Mouse (Mus musculus) heart, adult 2 months (tissue): ENCODE results near the gene Rab14. TPM values are rescaled to one million over a fixed set of nuclear protein-coding genes. Genes with fewer than 3 reads are reported as not detected.
A peak's percentile ranks its signal among the peaks of the same experiment; 100 is the strongest.

Experiments
- DNase-seq, 2 experiments: peaks; one replicate each; pipeline ENCODE4 v3.0.0; 2021
- H3K27ac ChIP-seq: fragments of 200-600 bp; 2 replicates; pipeline ENCODE4 v1.8.1; 2022
- H3K27me3 ChIP-seq: fragments of 200-500 bp; 2 replicates; pipeline ENCODE4 v1.6.1; 2012; ENCODE audit warnings: mild to moderate bottlenecking, low read length, inconsistent platforms, mixed read lengths; ENCODE audit not compliant: control insufficient read depth, insufficient read depth
- H3K36me3 ChIP-seq: fragments of 200-500 bp; 2 replicates; pipeline ENCODE4 v1.6.1; 2012; ENCODE audit warnings: low read length, inconsistent platforms; ENCODE audit not compliant: control insufficient read depth, insufficient read depth
- H3K4me1 ChIP-seq: fragments of 200-500 bp; 2 replicates; pipeline ENCODE4 v1.6.1; 2011; ENCODE audit warnings: low read length; ENCODE audit not compliant: control insufficient read depth, insufficient read depth
- H3K4me3 ChIP-seq: fragments of 200-600 bp; 2 replicates; pipeline ENCODE4 v1.8.1; 2022
- H3K79me2 ChIP-seq: fragments of 200-500 bp; replicated peaks from 2 replicates; pipeline ENCODE4 v1.6.1; 2012; ENCODE audit warnings: mild to moderate bottlenecking, inconsistent platforms, low read length, moderate library complexity, mixed read lengths; ENCODE audit not compliant: control insufficient read depth, insufficient read depth
- H3K9ac ChIP-seq: fragments of 200-500 bp; 2 replicates; pipeline ENCODE4 v1.6.1; 2012; ENCODE audit warnings: low read depth, mild to moderate bottlenecking, control low read depth, inconsistent platforms, low read length, mixed read lengths
- CTCF ChIP-seq: fragments of 200-600 bp; IDR thresholded peaks from 2 replicates; pipeline ENCODE4 v1.8.1; 2022; ENCODE audit warnings: antibody characterized with exemption, mild to moderate bottlenecking, moderate library complexity
- EP300 ChIP-seq: fragments of 200-500 bp; IDR thresholded peaks from 2 replicates; pipeline ENCODE4 v1.6.1; 2011; ENCODE audit warnings: low read depth, low read length, control low read depth; ENCODE audit not compliant: insufficient read depth
- POLR2A ChIP-seq: fragments of 200-500 bp; IDR thresholded peaks from 2 replicates; pipeline ENCODE4 v1.6.1; 2011; ENCODE audit warnings: mild to moderate bottlenecking, low read depth, low read length, control low read depth; ENCODE audit not compliant: insufficient read depth
- WGBS: fragments of 180-500 bp; shearing (Covaris S2); methylation state at CpG from one replicate; pipeline ENCODE4 v1.1.7; 2018; 5-methylcytosine and 5-hydroxymethylcytosine counted together
- intact Hi-C: fragments of 180-260 bp; cut with DNase I; formaldehyde crosslinking; loops from one replicate; pipeline ENCODE4 v1.15.1; 2025
- polyA plus RNA-seq: library from polyadenylated mRNA; depleted of rRNA; stranded (reverse); fragments of >200 nt; gene quantifications from 2 replicates; pipeline ENCODE4 v1.2.3, GENCODE M21; 2012
- total RNA-seq, 2 experiments: library from RNA; stranded (reverse); gene quantifications; 2 replicates each; pipeline ENCODE4 v1.2.3; 2021

The Rab14 gene
- total and polyA plus RNA-seq, 3 experiments, result 61.4 to 135 (median 129) TPM

GRCm38 (mm10) chr2:35232595-35233445, 31.9 kb upstream of the Rab14 start:
- Histone ChIP-seq H3K36me3 (no peaks in the 10 kb centered on the region), H3K27me3 (no peaks in the 10 kb centered on the region), H3K4me1 (no peaks in the 10 kb centered on the region; the same call in 1 of the 2 replicates), H3K9ac (no peak overlapping the region), H3K79me2 (no peaks in the 10 kb centered on the region), H3K4me3 (no peak overlapping the region), H3K27ac (no peak overlapping the region)
- 58% methylated on average over 17 of the region's 17 CpGs for WGBS
- intact Hi-C loops, result no loop called here
- TF ChIP-seq CTCF, result no peak
- TF ChIP-seq EP300, result no peak
- no peak for TF ChIP-seq POLR2A
- no peak for DNase-seq

DNA sequence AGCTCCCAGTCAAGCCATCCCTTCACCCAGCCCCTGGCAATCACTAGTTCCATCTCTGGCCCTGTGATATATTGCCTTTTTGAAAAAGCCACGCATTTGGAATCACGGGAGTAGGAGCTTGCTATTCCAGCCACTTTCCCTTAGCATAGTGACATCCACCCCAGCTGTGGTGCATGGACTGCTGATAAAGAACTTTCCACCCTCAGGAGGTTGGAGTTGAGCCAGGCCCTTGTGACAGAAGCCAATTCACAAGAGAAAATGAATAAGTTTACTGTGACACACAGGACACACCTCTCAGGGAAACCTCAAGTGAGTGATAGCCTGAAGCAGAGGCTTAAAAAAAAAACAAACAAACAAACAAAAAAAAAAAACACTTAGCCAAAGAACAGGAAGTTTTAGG, 31.0 kb upstream of the Rab14 start:
- intact Hi-C loops, result no loop called here
- H3K9ac ChIP-seq, result no peak overlapping the region
- H3K27ac ChIP-seq, result no peak overlapping the region
- H3K79me2 ChIP-seq, result no peaks in the 10 kb centered on the region
- no peaks in the 10 kb centered on the region for H3K36me3 ChIP-seq
- WGBS, result 12% methylated on average over 2 of the region's 2 CpGs
- TF ChIP-seq POLR2A (no peak), CTCF (no peak), EP300 (no peak)
- DNase-seq, result peak; percentile 49
- no peaks in the 10 kb centered on the region; the same call in 1 of the 2 replicates for H3K4me1 ChIP-seq
- no peaks in the 10 kb centered on the region for H3K27me3 ChIP-seq
- no peak overlapping the region for H3K4me3 ChIP-seq

GRCm38 (mm10) chr2:35230215-35230614, 29.3 kb upstream of the Rab14 start:
- TF ChIP-seq CTCF (no peak), POLR2A (no peak), EP300 (no peak)
- Histone ChIP-seq H3K79me2 (no peaks in the 10 kb centered on the region), H3K36me3 (no peaks in the 10 kb centered on the region), H3K4me3 (no peak overlapping the region), H3K4me1 (no peaks in the 10 kb centered on the region; the same call in 1 of the 2 replicates), H3K9ac (no peak overlapping the region), H3K27ac (no peak overlapping the region), H3K27me3 (no peaks in the 10 kb centered on the region)
- 37% methylated on average over 8 of the region's 8 CpGs for WGBS
- DNase-seq, result no peak
- intact Hi-C loops, result no loop called here

- H3K79me2 ChIP-seq, result no peaks in the 10 kb centered on the region
- intact Hi-C loops, result no loop called here
- no peaks in the 10 kb centered on the region; the same call in 1 of the 2 replicates for H3K4me1 ChIP-seq
- no peaks in the 10 kb centered on the region for H3K27me3 ChIP-seq
- H3K9ac ChIP-seq, result no peak overlapping the region
- no peaks in the 10 kb centered on the region for H3K36me3 ChIP-seq
- 79% methylated on average over 4 of the region's 4 CpGs for WGBS
- TF ChIP-seq EP300, result no peak
- TF ChIP-seq CTCF, result no peak
- no peak for TF ChIP-seq POLR2A
- no peak overlapping the region for H3K27ac ChIP-seq
- no peak for DNase-seq
- H3K4me3 ChIP-seq, result no peak overlapping the region
Observed at GRCm38 (mm10) chr2:35228145-35228544, 27.2 kb upstream of the Rab14 start.

DNA sequence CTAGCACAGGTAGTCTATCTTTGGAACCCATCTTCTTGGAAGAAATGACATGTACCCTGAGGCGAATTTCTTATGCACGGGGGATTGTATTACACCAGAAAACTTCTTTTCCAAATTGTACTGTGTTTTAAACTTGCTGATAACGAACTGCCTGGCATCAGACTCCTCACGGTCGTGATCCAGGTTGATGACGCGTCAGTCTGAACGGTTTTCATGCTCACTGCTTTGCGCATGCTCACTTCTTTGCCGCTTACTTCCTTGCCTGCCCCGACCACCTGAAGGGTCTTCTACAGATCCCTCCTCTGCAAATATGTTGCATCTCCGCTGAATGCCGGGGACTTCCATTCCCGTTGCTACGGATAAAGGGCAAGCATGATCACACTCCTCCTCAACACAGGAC, 23.4 kb upstream of the Rab14 start:
- no peak overlapping the region for H3K4me3 ChIP-seq
- H3K36me3 ChIP-seq, result no peaks in the 10 kb centered on the region
- H3K9ac ChIP-seq, result no peak overlapping the region
- no peaks in the 10 kb centered on the region for H3K79me2 ChIP-seq
- no peaks in the 10 kb centered on the region for H3K27me3 ChIP-seq
- no peaks in the 10 kb centered on the region for H3K4me1 ChIP-seq
- no peak for DNase-seq
- TF ChIP-seq EP300, result no peak
- no peak overlapping the region for H3K27ac ChIP-seq
- WGBS, result 90% methylated on average over 15 of the region's 15 CpGs
- intact Hi-C loops, result no loop called here

DNA sequence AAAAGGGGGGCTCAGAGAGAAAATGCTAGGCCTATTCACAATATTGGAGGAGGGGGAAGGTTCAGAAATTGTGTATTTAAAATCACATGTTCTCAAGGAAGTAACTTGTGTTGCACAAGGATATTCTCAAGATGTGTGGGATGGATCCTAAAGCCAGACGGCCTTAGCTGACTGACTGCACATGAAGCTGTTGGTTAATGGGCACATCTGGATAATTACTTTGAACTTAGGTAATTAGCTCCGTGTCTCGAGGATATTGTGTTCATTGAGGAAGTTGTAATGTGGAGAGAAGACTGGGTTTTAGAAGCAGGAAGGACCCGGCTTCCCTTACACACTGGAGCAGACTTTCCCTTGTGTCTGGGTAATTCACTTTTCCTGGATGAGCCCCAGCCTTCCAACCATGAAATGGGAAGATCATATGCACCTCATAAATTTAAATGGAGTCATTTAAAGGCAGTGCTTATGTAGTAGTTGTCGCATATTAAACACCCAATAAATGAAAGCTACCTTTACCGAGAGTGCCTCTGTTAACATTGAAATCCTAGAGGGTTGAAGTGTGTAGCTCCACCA, 22.0 kb upstream of the Rab14 start:
- TF ChIP-seq POLR2A (no peak), CTCF (no peak), EP300 (no peak)
- Histone ChIP-seq H3K4me1 (no peaks in the 10 kb centered on the region), H3K27ac (no peak overlapping the region), H3K9ac (no peak overlapping the region), H3K36me3 (no peaks in the 10 kb centered on the region), H3K4me3 (no peak overlapping the region), H3K27me3 (no peaks in the 10 kb centered on the region), H3K79me2 (no peaks in the 10 kb centered on the region)
- WGBS, result 55% methylated on average over 6 of the region's 6 CpGs
- DNase-seq, result no peak
- intact Hi-C loops, result no loop called here
